Mouse (Mus musculus): Measurements from ENCODE around the gene Gm3839. TPM values are rescaled to one million over a fixed set of nuclear protein-coding genes. Genes with fewer than 3 reads are reported as not detected.
"Not testable (repeated sequence)": the region's sequence is repeated elsewhere in the genome, so short reads cannot be mapped to it uniquely, and the experiment has no call there.

Gene Gm3839
- total RNA-seq (2015; ENCODE audit: low replicate concordance) (not detected in 2 replicates), total RNA-seq (2017; ENCODE audit: low replicate concordance) (not detected in 2 replicates)

DNA sequence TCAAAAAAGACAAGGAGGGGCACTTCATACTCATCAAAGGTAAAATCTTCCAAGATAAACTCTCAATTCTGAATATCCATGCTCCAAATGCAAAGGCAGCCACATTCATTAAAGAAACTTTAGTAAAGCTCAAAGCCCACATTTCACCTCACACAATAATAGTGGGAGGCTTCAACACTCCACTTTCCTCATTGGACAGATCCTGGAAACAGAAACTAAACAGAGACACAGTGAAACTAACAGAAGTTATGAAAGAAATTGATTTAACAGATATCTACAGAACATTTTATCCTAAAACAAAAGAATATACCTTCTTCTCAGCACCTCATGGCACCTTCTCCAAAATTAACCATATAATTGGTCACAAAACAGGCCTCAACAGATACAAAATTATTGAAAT lies at the start of gene Gm3839:
TSS of gene Gm3839 (minus strand) at position 101 of the 400 bp plus-strand sequence.
- not testable (repeated sequence) for ATAC-seq (replicated peaks; ENCODE audit: low FRiP score, poor library complexity, severe bottlenecking)

DNA sequence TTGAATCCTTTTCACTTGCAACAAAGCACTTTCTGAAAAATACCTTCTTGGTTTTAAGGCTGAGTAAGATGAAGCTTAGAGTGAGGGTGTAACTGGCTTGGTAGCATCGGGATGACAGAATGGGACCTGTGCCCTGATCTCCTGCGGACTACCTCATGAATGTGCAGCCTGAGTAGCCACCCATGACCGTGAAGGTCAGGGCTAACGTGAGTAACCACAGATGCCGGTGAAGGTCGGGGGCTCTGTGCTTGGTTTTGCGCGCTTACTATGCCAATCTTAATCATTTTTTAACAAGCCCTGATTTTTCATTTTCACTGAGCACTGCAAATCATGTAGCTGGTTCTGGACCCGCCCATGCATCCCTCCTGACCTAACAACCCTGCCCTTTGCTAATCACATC lies 49.1 kb upstream of the Gm3839 start:
- no peak for ATAC-seq (replicated peaks; ENCODE audit: low FRiP score, poor library complexity, severe bottlenecking)

- no peak for ATAC-seq (replicated peaks; ENCODE audit: low FRiP score, poor library complexity, severe bottlenecking)
These were observed 21.3 kb upstream of the Gm3839 start for GRCm38 (mm10) chr14:11377846-11378245.

DNA sequence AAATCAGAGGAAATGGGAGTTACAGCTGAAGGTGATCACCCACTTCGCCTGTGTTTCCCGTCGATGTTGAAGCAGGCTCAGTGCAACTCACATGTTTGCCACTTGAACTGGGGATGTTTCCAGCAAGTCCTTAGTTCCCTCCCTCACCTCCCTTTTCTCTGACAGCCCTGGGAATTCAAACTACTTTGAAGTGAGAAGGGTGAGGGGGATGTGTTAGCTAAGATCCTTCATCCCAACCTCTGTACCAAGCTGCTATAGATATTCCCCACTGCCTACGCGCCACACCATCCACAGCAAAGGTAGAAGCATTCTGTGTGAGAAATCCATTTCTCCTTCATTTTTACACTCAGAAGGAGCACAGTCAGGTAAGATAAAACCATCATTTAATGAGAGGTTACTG lies 18.7 kb upstream of the Gm3839 start:
- no peak for ATAC-seq (replicated peaks; ENCODE audit: low FRiP score, poor library complexity, severe bottlenecking)

- no peak for ATAC-seq (replicated peaks; ENCODE audit: low FRiP score, poor library complexity, severe bottlenecking)
These were observed 10.4 kb downstream of the Gm3839 start for GRCm38 (mm10) chr14:11346086-11346485.

DNA sequence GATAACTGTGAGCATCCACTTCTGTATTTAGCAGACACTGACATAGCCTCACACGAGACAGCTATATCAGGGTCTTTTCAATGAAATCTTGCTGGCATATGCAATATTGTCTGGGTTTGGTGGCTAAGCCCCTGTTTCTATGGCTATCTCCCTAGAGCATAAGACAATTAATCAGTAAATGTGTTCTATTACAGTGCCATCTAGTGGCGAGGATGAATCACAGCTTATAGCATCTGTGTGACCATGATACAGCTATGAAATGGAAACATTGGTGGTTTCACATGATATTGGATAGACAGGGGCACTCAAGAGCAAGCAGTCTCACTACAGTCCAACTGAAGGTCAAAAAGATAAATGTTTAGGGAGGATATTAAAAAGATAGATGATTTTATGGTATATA lies 26.5 kb downstream of the Gm3839 start:
- ATAC-seq (replicated peaks; ENCODE audit: low FRiP score, poor library complexity, severe bottlenecking) = no peak

GRCm38 (mm10) chr14:11307079-11307478 lies 49.4 kb downstream of the Gm3839 start:
- no peak for ATAC-seq (replicated peaks; ENCODE audit: low FRiP score, poor library complexity, severe bottlenecking)

GRCm38 (mm10) chr14:11287956-11288355 lies 68.6 kb downstream of the Gm3839 start:
- ATAC-seq (replicated peaks; ENCODE audit: low FRiP score, poor library complexity, severe bottlenecking) = not testable (repeated sequence)

- no peak for ATAC-seq (replicated peaks; ENCODE audit: low FRiP score, poor library complexity, severe bottlenecking)
These were observed 99.3 kb downstream of the Gm3839 start for GRCm38 (mm10) chr14:11257161-11257705.

- ATAC-seq (replicated peaks; ENCODE audit: low FRiP score, poor library complexity, severe bottlenecking) = no peak
These were observed 108.5 kb downstream of the Gm3839 start for GRCm38 (mm10) chr14:11248053-11248452.

DNA sequence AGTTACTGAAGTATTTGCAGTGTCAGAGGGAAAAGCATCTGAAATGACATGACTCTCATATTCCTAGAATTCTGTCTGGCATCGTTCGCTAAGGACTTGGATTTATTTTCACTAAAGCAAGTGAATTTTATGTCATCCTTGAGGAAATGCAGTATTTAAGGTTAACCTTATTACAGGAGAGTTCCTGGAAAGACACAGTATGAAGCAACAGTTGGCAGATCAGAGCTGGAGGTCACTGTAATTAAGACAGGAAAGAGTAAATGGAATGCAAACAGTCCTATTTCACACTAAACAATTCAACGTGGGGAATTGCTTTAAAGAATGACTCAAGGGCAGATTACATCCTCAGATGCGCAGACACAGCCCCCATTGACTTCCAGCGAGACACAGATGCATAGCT lies 112.0 kb downstream of the Gm3839 start:
- no peak for ATAC-seq (replicated peaks; ENCODE audit: low FRiP score, poor library complexity, severe bottlenecking)

- ATAC-seq (replicated peaks; ENCODE audit: low FRiP score, poor library complexity, severe bottlenecking) = no peak
These were observed 124.4 kb downstream of the Gm3839 start for GRCm38 (mm10) chr14:11232086-11232485.

Other genes with a start within 250 kb of the Gm3839 start
- 4.3 TPM in 1 of 2 replicates, not detected in the other for gene Fhit, start 194.7 kb downstream of the Gm3839 start, total RNA-seq (2015; ENCODE audit: low replicate concordance)
- gene Fhit, start 194.7 kb downstream of the Gm3839 start, total RNA-seq (2017; ENCODE audit: low replicate concordance) = not detected in 2 replicates
- 1.7 TPM in 1 of 2 replicates, not detected in the other for gene Ptprg, start 196.8 kb upstream of the Gm3839 start, total RNA-seq (2015; ENCODE audit: low replicate concordance)
- not detected in 2 replicates for gene Ptprg, start 196.8 kb upstream of the Gm3839 start, total RNA-seq (2017; ENCODE audit: low replicate concordance)